Mouse (Mus musculus) CD4-positive, CD25-positive, alpha-beta regulatory T cell, adult 2 months (primary cell): ENCODE results near the gene Gm29094.
"Not testable (repeated sequence)": the region's sequence is repeated elsewhere in the genome, so short reads cannot be mapped to it uniquely, and the experiment has no call there.

Experiments used
- DNase-seq: peaks from one replicate; pipeline ENCODE4 v3.0.0-alpha.2; 2012; ENCODE audit warnings: low read depth, low spot score

Gene Gm29094

DNA sequence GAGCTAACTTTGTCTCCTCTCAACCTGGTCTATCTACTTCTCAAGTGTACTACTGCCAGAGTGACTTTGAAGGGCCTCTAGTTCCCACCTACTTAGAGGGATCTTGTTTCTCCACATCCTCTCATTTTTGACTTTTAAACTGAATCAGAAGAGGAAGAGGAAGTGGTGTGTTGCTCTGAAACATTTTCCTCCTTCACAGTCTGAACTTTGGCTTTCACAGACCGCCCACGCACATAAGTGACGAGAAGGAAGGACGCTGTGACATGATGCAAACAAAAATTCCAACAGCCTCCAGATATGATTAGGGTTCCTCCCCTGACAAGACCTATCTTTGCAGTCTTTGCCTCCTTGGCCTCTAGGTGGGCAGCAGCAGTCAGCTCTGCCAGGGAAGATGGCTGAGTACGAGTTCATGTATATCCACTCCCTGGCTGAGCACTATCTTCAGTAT is at the start of gene Gm29094, which contains the start of gene Bcl2a1b:
Gene Gm29094, plus strand, starts transcription at position 411 of the 448 bp plus-strand sequence.
Gene Bcl2a1b, plus strand, starts transcription at position 241 of the 448 bp plus-strand sequence.
- DNase-seq: peak; percentile 70

DNA sequence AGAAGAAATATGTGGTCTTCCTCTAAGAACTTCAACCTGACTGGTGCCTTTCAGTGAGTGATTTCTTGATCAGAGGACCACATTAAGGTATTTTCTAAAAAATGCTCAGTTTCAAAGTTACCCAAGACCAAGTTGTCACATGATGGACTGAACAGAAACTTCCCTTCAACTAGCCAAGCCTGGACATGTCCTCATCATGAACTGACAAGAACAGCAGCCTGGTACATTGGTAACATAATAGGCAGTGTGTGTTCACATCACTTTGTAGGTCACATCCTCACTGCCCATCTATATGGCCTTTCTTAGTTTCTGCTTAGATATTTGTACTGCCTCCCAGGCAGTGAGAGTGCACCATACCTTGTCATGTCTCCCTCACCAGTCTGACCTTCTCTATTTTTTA is 26.6 kb upstream of the Gm29094 start:
- not testable (repeated sequence) for DNase-seq

DNA sequence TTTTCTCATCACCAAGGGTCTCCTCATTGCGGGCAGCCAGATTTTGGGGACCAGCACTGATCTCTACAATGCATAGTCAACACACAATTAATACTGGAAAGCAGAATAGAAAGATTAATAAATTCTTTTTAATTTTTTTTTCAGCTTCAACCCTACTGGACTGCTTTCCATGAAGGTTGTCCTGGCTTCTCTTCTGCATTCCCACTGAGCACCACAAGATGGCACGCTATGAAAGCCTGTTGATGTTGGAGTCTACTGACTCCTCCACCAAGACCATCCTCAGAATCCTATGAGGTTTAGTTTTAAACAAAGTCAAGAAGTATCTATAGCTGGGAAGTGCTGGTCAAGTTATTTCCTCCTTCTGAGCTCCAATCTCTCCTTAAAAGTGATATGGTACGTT is 20.3 kb upstream of the Gm29094 start:
- DNase-seq: peak; percentile 69

DNA sequence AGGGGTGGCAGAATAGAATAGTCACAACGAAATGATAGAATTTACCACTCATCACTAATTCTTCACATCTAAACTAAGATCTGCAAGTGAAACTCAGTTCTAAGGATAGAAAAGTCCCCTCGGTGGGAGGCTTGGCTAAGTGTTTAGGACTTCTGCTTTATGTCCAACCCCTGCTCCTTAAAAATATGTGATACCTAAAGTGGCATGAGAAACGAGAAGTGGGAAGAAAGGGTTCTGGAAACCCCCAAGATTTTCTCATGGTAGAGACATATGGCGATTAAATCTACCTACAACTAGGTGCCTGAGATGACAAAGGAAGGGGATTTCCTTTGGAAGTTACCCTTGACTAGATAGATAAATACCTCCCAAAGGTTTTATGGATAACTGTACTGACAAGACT is 19.7 kb upstream of the Gm29094 start:
- not testable (repeated sequence) for DNase-seq

DNA sequence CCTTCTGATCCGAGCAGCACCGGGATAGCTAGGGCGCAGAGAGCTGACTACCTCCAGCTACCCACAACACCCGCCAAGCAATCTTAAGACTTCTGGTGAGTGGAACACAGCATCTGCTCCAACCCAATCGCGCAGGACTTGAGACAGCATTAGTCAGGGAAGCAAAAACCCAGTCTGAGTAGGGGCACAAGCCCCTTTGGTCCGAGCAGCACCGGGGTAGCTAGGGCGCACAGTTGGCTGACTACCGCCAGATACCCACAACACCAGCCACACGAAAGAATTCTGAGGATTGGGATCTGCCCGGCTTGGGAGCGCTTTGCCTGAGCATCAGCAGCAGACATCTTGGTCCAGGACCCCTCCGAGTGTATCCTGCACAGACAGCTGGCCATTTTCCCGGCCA is 12.2 kb upstream of the Gm29094 start:
- not testable (repeated sequence) for DNase-seq

DNA sequence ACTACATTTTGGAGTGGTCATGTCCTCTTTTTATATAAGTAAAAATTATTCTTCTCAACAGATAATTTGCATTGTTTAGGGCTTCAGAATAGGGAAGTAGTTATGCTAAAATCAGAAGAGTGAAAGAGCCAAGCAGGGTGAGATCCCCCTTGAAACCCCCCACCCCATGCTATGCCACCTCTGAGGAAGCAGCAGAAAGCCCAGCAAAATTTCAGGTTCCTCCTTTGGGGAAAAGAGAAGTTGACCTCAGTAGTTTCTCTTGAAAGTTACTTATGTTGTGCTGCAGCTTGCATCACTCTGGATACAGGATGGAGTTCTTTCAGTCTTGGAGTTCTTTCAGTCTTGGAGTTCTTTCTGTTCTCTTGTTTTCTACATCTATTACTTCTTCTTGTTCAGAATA is 3.7 kb upstream of the Gm29094 start:
- DNase-seq: not testable (repeated sequence)

DNA sequence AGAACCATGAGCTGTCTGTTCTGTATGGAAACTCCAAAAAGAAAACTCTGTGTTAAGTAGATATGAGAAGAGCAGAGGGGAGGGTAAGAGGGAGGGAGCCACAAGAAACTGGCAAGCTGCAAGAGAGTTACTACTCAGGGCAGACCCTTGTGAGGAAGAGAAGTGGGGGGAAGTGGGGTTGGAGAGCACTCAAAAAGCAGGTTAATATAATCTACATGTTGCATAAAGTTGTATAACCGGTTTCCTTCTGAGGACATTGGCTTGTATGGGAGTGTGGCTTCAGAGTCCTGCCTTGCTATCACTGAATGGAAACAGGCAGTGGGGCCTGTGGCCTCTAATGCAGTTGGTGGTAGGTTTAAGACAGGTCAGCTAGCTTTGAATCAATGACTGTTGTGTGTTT is 1.7 kb upstream of the Gm29094 start:
- DNase-seq: not testable (repeated sequence)

DNA sequence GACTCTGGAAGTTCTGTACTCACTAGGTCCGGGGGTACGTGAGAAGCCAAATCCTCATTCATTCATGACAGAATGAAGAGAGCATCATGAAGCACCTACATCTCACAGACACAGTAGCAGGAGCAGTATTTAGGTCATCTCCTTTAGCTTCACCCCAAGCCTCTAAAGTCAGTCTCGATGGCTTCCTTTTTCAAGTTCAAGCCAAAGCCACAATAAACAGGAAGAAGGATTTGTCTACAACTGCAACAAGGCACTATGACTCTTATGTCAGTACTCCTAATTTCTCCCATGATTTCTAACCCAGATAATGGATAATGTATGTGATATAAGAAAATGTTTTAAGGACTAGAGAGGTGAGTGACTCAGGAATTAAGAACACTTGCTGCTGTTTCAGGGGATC is 830 bp upstream of the Gm29094 start:
- peak; percentile 30 for DNase-seq

DNA sequence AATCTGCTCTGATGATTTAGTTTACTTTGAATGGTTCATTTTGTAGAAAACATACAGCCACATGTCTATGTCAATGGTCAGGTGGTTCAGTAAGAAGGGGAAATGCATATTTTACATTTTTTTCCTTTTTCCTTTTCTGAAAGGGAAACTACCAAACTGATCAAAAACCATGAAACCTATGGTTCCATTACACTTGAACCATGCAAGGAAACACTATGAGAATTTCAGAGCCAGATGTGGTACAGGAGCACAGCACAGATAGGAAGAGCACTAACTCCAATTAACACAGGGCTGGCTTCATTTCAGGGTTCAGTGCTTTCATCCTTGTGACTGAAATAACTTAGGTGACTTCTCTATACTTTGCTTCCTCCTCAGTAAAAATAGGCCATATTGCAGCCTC is 3.1 kb downstream of the Gm29094 start:
- peak; percentile 24 for DNase-seq

DNA sequence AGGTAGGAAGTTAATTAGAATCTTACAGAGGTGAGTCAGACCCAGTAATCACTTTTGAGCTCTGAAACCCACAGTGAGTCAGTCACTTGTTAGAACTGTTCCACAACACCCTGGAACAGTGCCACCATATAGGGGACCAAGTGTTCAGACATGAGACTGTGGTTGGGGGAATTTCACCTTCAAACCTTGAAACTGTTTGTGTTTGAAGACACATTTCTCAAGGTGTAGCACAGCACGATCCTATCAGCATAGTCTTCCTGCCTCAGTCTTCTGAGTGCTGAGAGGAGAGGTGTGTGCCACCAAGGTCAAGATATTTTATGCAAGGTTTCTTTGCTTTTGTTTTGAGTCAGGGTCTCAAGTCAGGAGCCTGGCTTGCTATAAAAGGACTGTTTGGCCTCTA is 9.8 kb downstream of the Gm29094 start:
- DNase-seq: peak; percentile 72

DNA sequence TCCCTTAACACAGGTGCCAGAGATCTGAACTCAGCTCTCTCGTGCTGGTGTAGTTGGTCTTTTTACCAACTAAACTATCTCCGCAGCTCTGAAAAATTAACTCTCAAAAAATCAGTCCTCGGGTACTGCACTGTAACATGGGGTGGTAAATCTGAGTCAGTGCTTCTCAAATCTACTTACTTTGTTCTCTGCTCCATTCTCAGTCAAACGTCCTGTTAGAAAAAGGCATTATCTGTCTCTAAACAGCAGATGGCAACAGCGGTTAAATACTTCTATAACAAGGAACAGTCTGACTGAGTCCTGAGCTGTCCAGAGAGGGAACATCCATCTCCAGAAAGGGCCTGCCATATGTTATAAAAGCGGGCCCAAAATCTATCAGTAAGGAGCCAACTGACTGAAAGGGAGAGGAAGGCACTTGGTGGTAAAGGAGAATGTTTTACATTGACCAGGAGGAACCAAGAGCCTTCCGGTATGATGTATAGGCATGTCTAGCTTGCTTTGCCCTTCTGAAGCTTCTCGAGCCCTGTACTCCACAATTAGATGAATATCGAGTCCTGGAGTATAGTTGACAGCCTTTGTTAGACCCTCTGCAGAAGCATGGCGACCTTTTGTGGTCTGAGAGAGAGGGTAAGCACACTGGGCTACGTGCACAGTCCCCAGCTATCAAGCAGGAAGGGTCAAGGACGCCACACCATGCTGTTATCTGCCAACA is 11.3 kb downstream of the Gm29094 start, which contains the start of gene Mthfs:
Gene Mthfs, plus strand, starts transcription at position 324 of the 712 bp plus-strand sequence.
- DNase-seq: peak; percentile 32

DNA sequence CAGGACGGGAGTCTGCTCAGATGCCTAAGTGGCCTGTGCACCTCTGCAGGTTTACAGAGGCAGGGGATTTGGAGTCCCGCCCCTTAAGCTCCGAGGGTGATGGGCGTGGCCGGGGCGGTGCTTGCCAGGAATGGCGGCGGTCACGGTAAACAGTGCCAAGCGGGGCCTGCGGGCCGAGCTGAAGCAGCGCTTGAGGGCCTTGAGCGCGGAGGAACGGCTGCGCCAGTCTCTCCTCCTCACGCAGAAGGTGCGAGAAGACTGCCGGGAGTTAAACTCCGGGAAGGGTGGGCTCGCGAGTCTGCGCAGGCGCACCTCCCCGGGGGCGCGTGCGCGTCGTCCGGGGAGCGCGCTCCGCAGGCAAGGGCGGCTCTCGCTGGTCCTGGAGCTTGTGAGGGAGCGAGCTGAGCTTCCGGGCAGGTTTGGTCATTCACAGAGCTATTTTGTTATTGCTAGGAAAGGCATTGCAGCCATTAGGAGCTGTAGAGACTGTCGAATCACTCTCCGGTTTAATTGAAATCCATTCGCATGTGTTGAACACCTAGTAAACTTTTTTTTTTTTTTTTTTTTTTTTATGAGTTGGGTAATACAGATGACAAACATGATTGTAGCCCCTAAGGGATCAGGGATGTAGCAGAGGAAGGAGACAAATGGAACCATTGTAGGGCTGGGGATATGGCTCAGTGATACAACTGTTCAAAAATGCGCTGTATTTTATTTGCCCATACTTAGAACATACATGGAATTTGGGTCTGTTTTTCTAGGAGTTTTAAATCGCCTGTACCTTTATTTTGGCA is 12.1 kb downstream of the Gm29094 start:
- DNase-seq: peak; percentile 22

DNA sequence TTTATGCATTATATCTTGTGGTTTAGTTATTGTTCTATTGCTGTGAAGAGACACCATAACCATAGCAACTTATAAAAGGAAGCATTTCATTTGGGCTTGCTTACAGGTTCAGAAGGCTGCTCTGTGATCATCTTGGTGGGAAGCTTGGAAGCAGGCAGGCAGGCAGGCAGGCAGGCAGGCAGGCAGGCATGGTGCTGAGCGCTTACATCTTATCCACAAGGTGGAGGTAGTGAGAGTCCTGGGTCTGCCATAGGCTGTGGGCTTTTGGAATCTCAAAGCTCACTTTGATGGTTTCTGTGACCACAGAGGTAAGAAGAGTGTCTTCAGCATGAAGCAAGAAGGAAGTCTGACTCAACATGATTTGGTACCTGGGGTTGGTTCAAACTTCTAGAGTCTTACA is 13.2 kb downstream of the Gm29094 start:
- peak; percentile 51 for DNase-seq

DNA sequence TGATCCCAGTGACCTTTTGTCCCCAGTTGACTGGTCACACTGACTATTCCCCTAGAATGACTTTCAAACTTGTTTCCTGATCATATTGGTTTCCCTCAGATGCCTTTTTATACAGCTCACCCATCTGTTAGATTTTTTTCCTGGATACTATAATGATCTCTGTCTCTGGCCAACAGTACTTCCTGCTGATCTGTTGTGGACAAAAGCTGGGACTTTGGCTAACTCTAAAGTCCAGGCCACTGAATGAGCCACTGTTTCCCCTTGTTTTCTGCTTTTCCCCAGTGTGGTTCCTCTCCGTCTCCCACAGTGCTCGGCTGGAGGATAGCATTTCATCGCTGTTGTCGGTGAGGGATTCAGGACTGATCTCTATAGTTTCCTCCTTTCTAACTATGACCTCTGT is 19.0 kb downstream of the Gm29094 start:
- DNase-seq: not testable (repeated sequence)

DNA sequence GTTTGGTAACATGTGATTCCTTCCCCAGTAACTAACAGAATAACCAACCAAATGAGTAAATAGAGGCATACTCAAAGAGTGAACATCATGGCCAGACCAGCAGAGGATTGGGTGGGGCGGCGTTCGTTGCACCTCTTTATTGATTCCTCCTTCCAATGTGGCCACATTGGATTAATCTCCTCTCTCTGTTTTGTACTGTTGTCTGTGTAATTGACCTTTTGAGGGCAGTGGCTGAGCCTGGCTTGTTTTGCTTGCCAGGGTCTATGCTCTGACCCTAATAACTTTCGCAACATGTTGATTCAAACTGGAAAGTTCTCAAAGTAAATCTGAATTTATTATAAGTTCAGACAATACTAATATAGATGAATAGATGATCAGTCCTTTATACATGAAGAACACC is 20.5 kb downstream of the Gm29094 start:
- DNase-seq: not testable (repeated sequence)

DNA sequence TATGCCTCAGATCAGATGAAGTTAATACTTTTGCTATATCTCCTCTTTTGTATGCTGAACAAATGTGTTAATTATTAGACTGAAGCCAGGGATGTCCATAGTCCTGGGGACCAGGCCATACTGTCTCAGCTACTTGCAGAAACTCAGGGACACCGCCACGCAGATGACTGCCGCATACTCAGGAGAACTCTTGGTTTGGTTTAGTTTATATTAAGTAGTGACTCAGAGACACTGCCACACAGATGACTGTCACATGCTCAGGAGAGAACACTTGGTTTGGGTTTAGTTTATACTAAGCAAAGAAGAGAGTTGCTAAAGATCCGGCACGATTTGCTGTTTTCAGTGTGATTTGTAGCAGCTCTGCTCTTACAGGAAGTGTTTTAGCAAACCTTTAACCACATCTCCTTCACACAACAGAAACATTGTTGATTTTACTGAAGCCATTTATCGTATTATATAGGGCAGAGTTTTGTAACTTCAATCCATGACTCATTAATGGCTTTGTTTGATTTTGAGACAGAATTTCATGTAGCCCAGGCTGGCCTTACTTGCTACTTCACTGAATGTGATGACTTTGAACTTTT is 21.6 kb downstream of the Gm29094 start:
- peak; percentile 18 for DNase-seq

DNA sequence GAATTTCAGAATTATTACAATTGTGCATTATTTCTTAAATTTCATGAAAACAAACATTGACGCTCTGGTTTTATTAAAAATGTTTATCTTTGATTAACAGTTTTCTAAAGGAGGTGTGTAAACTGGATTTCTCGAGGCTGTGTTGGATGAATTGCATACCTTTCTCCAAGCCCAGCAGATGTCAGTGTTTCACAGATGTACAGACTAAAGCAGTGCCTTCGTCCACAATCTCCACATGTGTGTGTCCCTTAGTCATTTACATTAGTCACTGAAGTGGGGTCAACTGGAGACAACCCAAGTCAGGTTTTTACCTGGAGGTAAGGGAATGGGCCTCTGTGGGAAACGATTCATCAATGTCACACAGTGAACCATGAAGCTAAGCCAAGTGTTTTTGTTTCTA is 26.9 kb downstream of the Gm29094 start:
- DNase-seq: peak; percentile 12

DNA sequence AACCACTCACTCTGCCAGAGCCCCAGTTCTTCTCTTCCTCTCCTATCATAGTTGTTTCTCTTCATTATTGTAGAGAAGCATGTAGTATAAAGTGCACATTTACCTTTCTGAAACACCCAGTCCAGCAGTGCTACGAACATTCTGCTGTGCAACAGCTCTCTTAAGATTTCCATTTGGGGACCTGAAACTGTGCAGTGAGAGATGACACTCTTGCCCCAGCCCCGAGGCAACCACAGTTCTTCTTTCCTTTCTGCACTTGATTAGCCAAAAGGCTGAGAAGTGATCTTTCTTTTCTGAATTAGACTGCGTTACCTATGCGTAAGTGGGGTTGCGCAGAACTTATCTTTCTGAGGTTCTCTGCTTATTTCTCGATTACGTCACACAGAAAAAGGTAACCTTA is 28.9 kb downstream of the Gm29094 start:
- DNase-seq: no peak

DNA sequence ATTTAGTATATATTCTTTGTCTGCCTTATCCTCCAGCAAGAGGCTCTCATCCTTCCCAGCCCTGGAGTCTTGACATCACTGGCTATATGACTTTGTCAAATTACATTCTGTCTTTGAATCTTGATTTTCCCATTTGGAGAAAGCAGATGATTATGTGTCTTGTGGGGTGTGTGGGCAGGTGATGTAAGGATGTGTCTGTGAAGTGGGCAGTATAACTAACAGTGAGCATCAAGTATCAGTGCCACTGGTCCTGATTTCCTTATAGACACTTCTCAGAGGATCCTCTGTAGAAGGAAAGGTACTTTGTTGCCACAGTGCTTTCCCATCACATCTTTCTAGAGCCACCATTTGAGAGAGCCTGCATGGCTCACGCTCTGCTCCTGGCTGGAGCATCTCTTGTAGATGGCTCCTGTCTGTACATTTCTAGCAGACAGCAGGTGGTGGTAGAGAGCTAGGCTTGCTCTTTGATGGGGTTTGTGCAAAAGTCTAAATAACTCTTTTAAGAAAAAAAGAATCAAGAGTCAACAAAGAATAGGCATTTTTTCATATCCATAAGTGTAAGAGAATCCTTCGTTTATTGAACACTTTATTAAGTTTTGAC is 31.8 kb downstream of the Gm29094 start:
- not testable (repeated sequence) for DNase-seq

DNA sequence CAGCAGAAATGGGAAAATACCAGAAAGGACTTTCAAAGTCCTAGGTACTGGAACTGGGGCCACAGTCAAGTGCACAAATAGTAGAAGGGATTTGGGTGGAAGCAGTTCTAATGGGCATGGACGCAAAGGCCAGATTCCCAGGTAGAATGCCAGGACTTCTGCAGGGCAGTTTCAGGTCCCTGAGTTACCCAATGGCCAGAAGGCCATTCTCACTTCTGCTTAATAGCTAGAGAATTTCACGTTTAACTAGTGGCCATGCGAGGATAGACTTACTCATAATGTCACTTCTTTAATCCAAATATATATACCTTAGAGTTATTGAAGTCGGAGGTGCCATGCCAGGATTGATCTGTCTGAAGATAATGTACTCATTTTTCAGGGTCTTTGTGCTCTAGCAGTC is 38.0 kb downstream of the Gm29094 start:
- not testable (repeated sequence) for DNase-seq

DNA sequence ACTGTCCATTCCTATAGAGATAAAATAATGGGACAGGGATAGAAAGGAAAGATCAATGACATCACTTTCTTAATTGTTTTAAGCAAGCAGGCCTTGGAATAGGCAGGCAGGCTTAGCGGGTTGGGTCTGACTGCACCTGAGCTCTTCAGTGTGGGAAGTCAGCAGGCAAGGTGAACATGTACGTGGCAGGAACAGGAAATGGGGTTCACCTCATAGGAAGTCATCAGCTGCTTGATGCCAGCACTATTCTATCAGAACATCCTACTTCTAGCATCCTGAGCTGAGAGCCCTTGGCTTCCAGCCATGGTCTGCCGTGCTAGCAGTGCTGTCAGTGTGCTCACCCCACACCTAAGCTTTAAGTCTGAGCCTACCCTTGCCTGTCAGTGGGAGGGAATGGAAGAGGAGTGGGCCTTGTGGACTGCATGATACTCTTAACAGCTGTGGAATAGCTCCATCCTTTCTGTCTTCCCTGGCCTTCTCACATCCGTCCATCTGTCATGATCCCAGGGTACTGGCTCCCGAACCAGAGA is 39.9 kb downstream of the Gm29094 start:
- not testable (repeated sequence) for DNase-seq
